ENCODE assay signal across 9 mouse cellular contexts in genomic region chr10:75834250-75834649, GRCm38 (mm10). TPM values are rescaled to one million over a fixed set of nuclear protein-coding genes. Genes with fewer than 3 reads are reported as not detected.
DNase-seq lines count a peak whose midpoint lies in the region; ATAC-seq and TF ChIP-seq lines count a peak whose summit lies in the region.
"Had no signal": no experiment of that assay in that cellular context is flagged by ENCODE, and none has a peak within 500 bp of the region (broad histone marks: within the 10 kb centered on the region; RNA-seq: fewer than 3 reads in every experiment).

No protein-coding gene starts in this region.

- intact Hi-C loops in gastrocnemius, adult 2 months (cut with DNase I) = no loop called here

- H3K27me3 ChIP-seq in hindbrain, embryonic 15.5 days = peaks cover 16% of the 10 kb centered on the region; the same call in 1 of the 2 replicates
- no peaks in the 10 kb centered on the region for H3K27me3 ChIP-seq in liver, embryonic 11.5 days (replicated peaks; ENCODE audit: control insufficient read depth, insufficient read depth, low read length)
- peaks cover 9% of the 10 kb centered on the region for H3K27me3 ChIP-seq in midbrain, postnatal 0 days (ENCODE audit: insufficient read depth, low read length)
- H3K27me3 ChIP-seq in stomach, postnatal 0 days (ENCODE audit: control insufficient read depth, insufficient read depth, low read length) = no peaks in the 10 kb centered on the region

- H3K4me1 ChIP-seq in hindbrain, embryonic 15.5 days (replicated peaks) = peaks cover 44% of the 10 kb centered on the region
- H3K4me1 ChIP-seq in liver, embryonic 11.5 days (replicated peaks; ENCODE audit: control insufficient read depth, insufficient read depth, low read length) = peaks cover 31% of the 10 kb centered on the region
- H3K4me1 ChIP-seq in midbrain, postnatal 0 days (ENCODE audit: insufficient read depth, low read length) = no peaks in the 10 kb centered on the region
- no peaks in the 10 kb centered on the region; the same call in none of the 2 replicates for H3K4me1 ChIP-seq in stomach, postnatal 0 days (replicated peaks; ENCODE audit: control insufficient read depth, insufficient read depth)

- peak; percentile 86 to 95 for DNase-seq in adrenal gland, adult (ENCODE audit: inconsistent age in 2 of 2, low spot score in 1 of 2)
- DNase-seq in cerebellum, adult 9-10 months = peak; percentile 68
- DNase-seq in gastrocnemius, adult 2 months = peak; percentile 83
- peak; percentile 84 for DNase-seq in liver, embryonic 11.5 days (ENCODE audit: low spot score)
- peak; percentile 72 for DNase-seq in midbrain, postnatal 0 days (ENCODE audit: low spot score)
- DNase-seq in stomach, postnatal 0 days (ENCODE audit: low spot score) = peak; percentile 89
- DNase-seq in left cerebral cortex, adult 9 months (ENCODE audit: low spot score in 2 of 2) = no peak

- peak overlapping the region; percentile 72 for H3K4me2 ChIP-seq in hindbrain, embryonic 15.5 days
- H3K4me2 ChIP-seq in liver, embryonic 11.5 days = peak overlapping the region; percentile 94
- H3K4me2 ChIP-seq in midbrain, postnatal 0 days (ENCODE audit: low read depth, low read length, poor library complexity, severe bottlenecking) = peak overlapping the region; percentile 73
- H3K4me2 ChIP-seq in stomach, postnatal 0 days (replicated peaks; ENCODE audit: low read depth) = peak overlapping the region; percentile 77

- TF ChIP-seq EP300 in stomach, postnatal 0 days (optimal IDR thresholded peaks at IDR 0.05) = no peak

- TF ChIP-seq CTCF in gastrocnemius, adult 2 months (IDR thresholded peaks at IDR 0.05) = no peak
- no peak for TF ChIP-seq CTCF in midbrain, postnatal 0 days (IDR thresholded peaks at IDR 0.05)
- no peak for TF ChIP-seq CTCF in stomach, postnatal 0 days (IDR thresholded peaks at IDR 0.05; ENCODE audit: low read depth)

- peak overlapping the region; percentile 40 for H3K9ac ChIP-seq in hindbrain, embryonic 15.5 days
- H3K9ac ChIP-seq in liver, embryonic 11.5 days (ENCODE audit: low read depth, low read length) = peak overlapping the region; percentile 63
- 0 out of 2 replicates have a peak overlapping the region, but pooled peaks have one; percentile 44 for H3K9ac ChIP-seq in midbrain, postnatal 0 days (replicated peaks; ENCODE audit: low read length, poor library complexity, severe bottlenecking)
- peak overlapping the region; percentile 67 for H3K9ac ChIP-seq in stomach, postnatal 0 days (ENCODE audit: low read length)

- 2% methylated on average over 21 of the region's 21 CpGs for WGBS in hindbrain, embryonic 15.5 days
- 1% methylated on average over 21 of the region's 21 CpGs for WGBS in liver, embryonic 11.5 days
- WGBS in midbrain, postnatal 0 days = under 1% methylated on average over 21 of the region's 21 CpGs
- WGBS in stomach, postnatal 0 days = 3% methylated on average over 21 of the region's 21 CpGs

- H3K36me3 ChIP-seq in hindbrain, embryonic 15.5 days = no peaks in the 10 kb centered on the region
- H3K36me3 ChIP-seq in liver, embryonic 11.5 days (ENCODE audit: control insufficient read depth, insufficient read depth, low read length) = no peaks in the 10 kb centered on the region
- no peaks in the 10 kb centered on the region for H3K36me3 ChIP-seq in midbrain, postnatal 0 days (ENCODE audit: insufficient read depth, low read length)
- H3K36me3 ChIP-seq in stomach, postnatal 0 days (ENCODE audit: control insufficient read depth, insufficient read depth, low read length) = no peaks in the 10 kb centered on the region

- H3K27ac ChIP-seq in gastrocnemius, adult 2 months = peak overlapping the region; percentile 89
- no peak overlapping the region for H3K27ac ChIP-seq in hindbrain, embryonic 15.5 days (replicated peaks)
- H3K27ac ChIP-seq in liver, embryonic 11.5 days (ENCODE audit: low read depth, low read length) = peak overlapping the region; percentile 77
- H3K27ac ChIP-seq in midbrain, postnatal 0 days (ENCODE audit: low read depth, low read length) = no peak overlapping the region
- H3K27ac ChIP-seq in stomach, postnatal 0 days (replicated peaks) = peak overlapping the region; percentile 88

- no peaks in the 10 kb centered on the region for H3K9me3 ChIP-seq in hindbrain, embryonic 15.5 days
- H3K9me3 ChIP-seq in liver, embryonic 11.5 days (ENCODE audit: control insufficient read depth, low read length) = no peaks in the 10 kb centered on the region
- no peaks in the 10 kb centered on the region for H3K9me3 ChIP-seq in midbrain, postnatal 0 days (ENCODE audit: low read length)
- no peaks in the 10 kb centered on the region for H3K9me3 ChIP-seq in stomach, postnatal 0 days (ENCODE audit: control insufficient read depth, low read length)

- H3K4me3 ChIP-seq in gastrocnemius, adult 2 months = peak overlapping the region; percentile 80
- H3K4me3 ChIP-seq in hindbrain, embryonic 15.5 days = peak overlapping the region; percentile 36
- peak overlapping the region; percentile 52 for H3K4me3 ChIP-seq in liver, embryonic 11.5 days (ENCODE audit: low read depth, low read length)
- H3K4me3 ChIP-seq in midbrain, postnatal 0 days (ENCODE audit: low read depth, low read length) = peak overlapping the region; percentile 39
- peak overlapping the region; percentile 43 for H3K4me3 ChIP-seq in stomach, postnatal 0 days (ENCODE audit: low read depth, low read length)

- no peak for ATAC-seq in hindbrain, embryonic 15.5 days (ENCODE audit: low FRiP score, low read depth)
- peak; percentile 10; the same call in 1 of the 2 replicates for ATAC-seq in liver, embryonic 11.5 days (replicated peaks; ENCODE audit: low FRiP score)
- no peak for ATAC-seq in midbrain, postnatal 0 days (ENCODE audit: low FRiP score)
- peak; percentile 39 for ATAC-seq in stomach, postnatal 0 days (ENCODE audit: low FRiP score, low TSS enrichment)

RNA-seq across cellular contexts. Expression of gene Gstt2, which starts 3.0 kb away (rescaled TPM):
- total RNA-seq in gastrocnemius, adult 2 months (2021) = 1 to 10 TPM; 2.3 to 4.2 TPM
- polyA plus RNA-seq in hindbrain, embryonic 15.5 days (2015; fragmentation: Nextera tagmentation; extraction: Ambion mirVana) = 6.6 and 6.8 TPM in 2 replicates
- 38.4 and 39.6 TPM in 2 replicates for polyA plus RNA-seq in liver, embryonic 11.5 days (2014; fragmentation: Nextera tagmentation; extraction: Ambion mirVana)
- 2.0 and 5.5 TPM in 2 replicates for total RNA-seq in midbrain, postnatal 0 days (2014; rRNA removed)
- 7.7 and 10.7 TPM in 2 replicates for polyA plus RNA-seq in midbrain, postnatal 0 days (2015; fragmentation: Nextera tagmentation; extraction: Ambion mirVana)
- polyA plus RNA-seq in stomach, postnatal 0 days (2015; fragmentation: Nextera tagmentation; extraction: Ambion mirVana) = 77.4 and 81.0 TPM in 2 replicates

RNA-seq across cellular contexts. Expression of gene Gstt4, which starts 11.9 kb away (rescaled TPM):
- not detected for total RNA-seq in gastrocnemius, adult 2 months (2021)
- not detected in 2 replicates for polyA plus RNA-seq in hindbrain, embryonic 15.5 days (2015; fragmentation: Nextera tagmentation; extraction: Ambion mirVana)
- not detected in 2 replicates for polyA plus RNA-seq in liver, embryonic 11.5 days (2014; fragmentation: Nextera tagmentation; extraction: Ambion mirVana)
- not detected in 2 replicates for total RNA-seq in midbrain, postnatal 0 days (2014; rRNA removed)
- not detected in 2 replicates for polyA plus RNA-seq in midbrain, postnatal 0 days (2015; fragmentation: Nextera tagmentation; extraction: Ambion mirVana)
- polyA plus RNA-seq in stomach, postnatal 0 days (2015; fragmentation: Nextera tagmentation; extraction: Ambion mirVana) = not detected in 2 replicates
- total RNA-seq: left cerebral cortex, postnatal 10 days had no signal

RNA-seq across cellular contexts. Expression of gene Mif, which starts 25.8 kb away (rescaled TPM):
- 100 to 1,000 TPM; 147 to 168 TPM for total RNA-seq in gastrocnemius, adult 2 months (2021)
- 1,663 and 1,704 TPM in 2 replicates for polyA plus RNA-seq in hindbrain, embryonic 15.5 days (2015; fragmentation: Nextera tagmentation; extraction: Ambion mirVana)
- polyA plus RNA-seq in liver, embryonic 11.5 days (2014; fragmentation: Nextera tagmentation; extraction: Ambion mirVana) = 2,667 and 2,772 TPM in 2 replicates
- total RNA-seq in midbrain, postnatal 0 days (2014; rRNA removed) = 736 and 976 TPM in 2 replicates
- 1,685 and 1,800 TPM in 2 replicates for polyA plus RNA-seq in midbrain, postnatal 0 days (2015; fragmentation: Nextera tagmentation; extraction: Ambion mirVana)
- polyA plus RNA-seq in stomach, postnatal 0 days (2015; fragmentation: Nextera tagmentation; extraction: Ambion mirVana) = 805 and 984 TPM in 2 replicates

RNA-seq across cellular contexts. Expression of gene Gstt1, which starts 35.9 kb away (rescaled TPM):
- total RNA-seq in gastrocnemius, adult 2 months (2021) = 1 to 10 TPM; 4.5 to 5.7 TPM
- 14.8 and 15.4 TPM in 2 replicates for polyA plus RNA-seq in hindbrain, embryonic 15.5 days (2015; fragmentation: Nextera tagmentation; extraction: Ambion mirVana)
- polyA plus RNA-seq in liver, embryonic 11.5 days (2014; fragmentation: Nextera tagmentation; extraction: Ambion mirVana) = 40.7 and 43.0 TPM in 2 replicates
- 22.6 and 37.1 TPM in 2 replicates for total RNA-seq in midbrain, postnatal 0 days (2014; rRNA removed)
- 21.4 and 26.2 TPM in 2 replicates for polyA plus RNA-seq in midbrain, postnatal 0 days (2015; fragmentation: Nextera tagmentation; extraction: Ambion mirVana)
- 16.1 and 19.7 TPM in 2 replicates for polyA plus RNA-seq in stomach, postnatal 0 days (2015; fragmentation: Nextera tagmentation; extraction: Ambion mirVana)

RNA-seq across cellular contexts. Expression of gene Gstt3, which starts 53.0 kb away (rescaled TPM):
- total RNA-seq in gastrocnemius, adult 2 months (2021) = 1 to 10 TPM; 2.6 to 3.2 TPM
- 1.2 and 1.5 TPM in 2 replicates for polyA plus RNA-seq in hindbrain, embryonic 15.5 days (2015; fragmentation: Nextera tagmentation; extraction: Ambion mirVana)
- 6.3 and 7.9 TPM in 2 replicates for polyA plus RNA-seq in liver, embryonic 11.5 days (2014; fragmentation: Nextera tagmentation; extraction: Ambion mirVana)
- 3.6 and 7.7 TPM in 2 replicates for total RNA-seq in midbrain, postnatal 0 days (2014; rRNA removed)
- polyA plus RNA-seq in midbrain, postnatal 0 days (2015; fragmentation: Nextera tagmentation; extraction: Ambion mirVana) = 2.5 and 2.8 TPM in 2 replicates
- polyA plus RNA-seq in stomach, postnatal 0 days (2015; fragmentation: Nextera tagmentation; extraction: Ambion mirVana) = 72.6 and 77.8 TPM in 2 replicates

Comparison
In these comparisons a context has a peak if more than half of its experiments do, and no peak if none do; other contexts are left out.
1. DNase-seq: peak in adrenal gland, adult (2 of 2), cerebellum, adult 9-10 months (single experiment), gastrocnemius, adult 2 months (single experiment), liver, embryonic 11.5 days (single experiment), midbrain, postnatal 0 days (single experiment) and stomach, postnatal 0 days (single experiment); none in left cerebral cortex, adult 9 months (0 of 2).
2. H3K27ac ChIP-seq: peak in gastrocnemius, adult 2 months (single experiment), liver, embryonic 11.5 days (single experiment) and stomach, postnatal 0 days (single experiment); none in hindbrain, embryonic 15.5 days (single experiment) and midbrain, postnatal 0 days (single experiment).
3. ATAC-seq: peak in liver, embryonic 11.5 days (single experiment) and stomach, postnatal 0 days (single experiment); none in hindbrain, embryonic 15.5 days (single experiment) and midbrain, postnatal 0 days (single experiment).
4. Peak in every context shown above with its lines, with median percentiles within 50 percentile points of each other: H3K4me3 ChIP-seq, H3K4me2 ChIP-seq and H3K9ac ChIP-seq.